Mouse (Mus musculus) E14TG2a.4 (cell line): ENCODE results near the gene Dpyd.

Source experiments
- H3K27me3 ChIP-seq: 2 replicates; pipeline ENCODE4 v1.6.1; 2014; ENCODE audit warnings: low read length, control low read depth; ENCODE audit not compliant: insufficient read depth
- H3K36me3 ChIP-seq: 2 replicates; pipeline ENCODE4 v1.6.1; 2014; ENCODE audit warnings: low read length, control low read depth; ENCODE audit not compliant: insufficient read depth
- H3K4me1 ChIP-seq: replicated peaks from 2 replicates; pipeline ENCODE4 v1.6.1; 2014; ENCODE audit warnings: low read depth, low read length, control low read depth
- H3K4me3 ChIP-seq: replicated peaks from 2 replicates; pipeline ENCODE4 v1.5.1; 2014; ENCODE audit warnings: mild to moderate bottlenecking, low read length
- H3K9me3 ChIP-seq: 2 replicates; pipeline ENCODE4 v1.6.1; 2014; ENCODE audit warnings: low read length, control low read depth
- CTCF ChIP-seq: conservative IDR thresholded peaks from 2 replicates; pipeline ENCODE4 v1.5.1; 2014; ENCODE audit warnings: low read length
- NANOG ChIP-seq: IDR thresholded peaks from 2 replicates; pipeline ENCODE4 v1.6.1; 2014; ENCODE audit warnings: borderline replicate concordance, low read length, mixed read lengths
- POU5F1 ChIP-seq: IDR thresholded peaks from 2 replicates; pipeline ENCODE4 v1.6.1; 2014; ENCODE audit warnings: low read length, borderline replicate concordance

Dpyd gene

GRCm38 (mm10) chr3:118561554-118562310 is at the start of gene Dpyd:
Gene Dpyd (plus strand): TSS chr3:118562129.
- peaks cover 13% of the 10 kb centered on the region for H3K27me3 ChIP-seq
- H3K4me3 ChIP-seq, result peak within 1 kb of the TSS; percentile 83
- no peaks in the 10 kb centered on the region for H3K36me3 ChIP-seq
- no peaks in the 10 kb centered on the region for H3K9me3 ChIP-seq
- no peaks in the 10 kb centered on the region for H3K4me1 ChIP-seq
- TF ChIP-seq CTCF, result no peak
- no peak for TF ChIP-seq POU5F1
- TF ChIP-seq NANOG, result no peak

GRCm38 (mm10) chr3:118537676-118538075 is 24.3 kb upstream of the Dpyd start:
- TF ChIP-seq POU5F1, result no peak
- no peak for TF ChIP-seq CTCF
- TF ChIP-seq NANOG, result no peak
- no peak overlapping the region for H3K4me3 ChIP-seq
- H3K27me3 ChIP-seq, result no peaks in the 10 kb centered on the region
- H3K9me3 ChIP-seq, result no peaks in the 10 kb centered on the region
- no peaks in the 10 kb centered on the region for H3K36me3 ChIP-seq
- H3K4me1 ChIP-seq, result no peaks in the 10 kb centered on the region

DNA sequence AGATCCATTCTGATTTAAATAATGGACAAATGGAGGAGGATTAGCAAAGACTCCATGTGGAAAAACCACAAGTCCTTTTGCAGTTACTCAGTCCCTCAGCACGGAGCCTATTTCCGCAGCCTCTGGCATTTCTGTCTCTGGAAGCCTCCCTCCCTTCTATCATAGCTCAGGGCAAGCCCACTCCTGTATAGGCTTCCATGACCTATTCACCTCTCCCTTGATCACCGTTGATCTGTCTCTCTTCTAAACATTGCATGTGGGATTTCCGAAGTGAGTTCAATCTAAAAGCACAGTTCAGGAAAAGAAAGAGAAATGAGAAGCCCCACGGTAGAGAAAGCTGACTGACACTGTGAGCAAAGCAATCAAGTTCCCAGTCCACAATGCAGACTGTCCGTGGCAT is 20.2 kb upstream of the Dpyd start:
- H3K27me3 ChIP-seq, result no peaks in the 10 kb centered on the region
- no peaks in the 10 kb centered on the region for H3K9me3 ChIP-seq
- H3K4me3 ChIP-seq, result no peak overlapping the region
- H3K36me3 ChIP-seq, result no peaks in the 10 kb centered on the region
- TF ChIP-seq CTCF (no peak), NANOG (no peak), POU5F1 (no peak)
- H3K4me1 ChIP-seq, result no peaks in the 10 kb centered on the region

DNA sequence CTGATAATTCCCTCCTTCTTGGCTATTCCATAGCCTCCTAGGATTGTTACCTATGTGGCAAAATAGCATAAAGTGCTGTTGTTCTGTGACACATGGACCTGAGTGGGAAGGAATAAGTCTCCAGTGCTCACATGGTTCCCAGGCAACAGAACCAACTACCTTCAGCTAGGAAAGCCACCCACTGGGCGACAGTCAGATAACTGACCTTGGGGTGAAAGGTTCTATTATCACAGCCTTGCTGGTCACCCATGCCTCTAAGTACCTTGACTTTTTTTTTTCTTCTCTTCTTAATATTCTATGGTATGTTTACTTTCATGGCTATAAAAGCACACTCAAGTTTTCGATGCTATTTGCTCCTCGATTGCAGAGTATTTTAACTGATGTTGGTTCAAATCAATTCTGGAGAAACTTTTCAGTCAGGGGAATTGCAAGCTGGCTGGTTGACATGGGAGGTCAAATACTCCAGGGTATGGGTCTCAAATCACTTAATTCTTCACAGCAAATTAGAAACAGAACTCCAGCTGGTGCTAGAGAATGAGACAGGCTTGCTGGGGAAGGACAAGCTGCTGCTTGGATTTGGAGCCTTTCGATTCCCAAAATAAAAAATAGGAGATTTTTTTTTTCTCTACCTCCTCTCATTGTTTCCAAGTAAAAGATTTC is 14.2 kb upstream of the Dpyd start:
- no peaks in the 10 kb centered on the region for H3K36me3 ChIP-seq
- no peak overlapping the region for H3K4me3 ChIP-seq
- no peaks in the 10 kb centered on the region for H3K9me3 ChIP-seq
- H3K27me3 ChIP-seq, result no peaks in the 10 kb centered on the region
- H3K4me1 ChIP-seq, result no peaks in the 10 kb centered on the region
- no peak for TF ChIP-seq NANOG
- TF ChIP-seq CTCF, result no peak
- TF ChIP-seq POU5F1, result no peak

DNA sequence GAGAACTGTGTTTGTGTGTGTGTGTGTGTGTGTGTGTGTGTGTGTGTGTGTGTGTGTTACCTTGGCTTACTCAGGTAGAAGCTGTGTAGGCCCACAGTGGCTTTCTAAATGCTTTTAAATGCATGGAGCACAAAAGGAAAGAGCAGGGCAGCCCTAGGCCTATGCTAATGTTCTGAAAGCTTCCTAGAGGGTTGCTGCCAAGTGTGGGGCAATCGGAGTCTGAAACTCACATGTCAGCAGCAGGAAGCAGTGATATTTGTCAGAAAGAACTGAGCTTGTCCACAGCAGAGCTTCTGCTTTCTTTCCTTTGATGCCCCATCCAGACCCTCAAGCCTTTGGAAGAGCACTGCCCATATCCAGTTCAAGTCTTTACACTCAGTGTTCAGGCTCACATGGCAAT is 4.3 kb upstream of the Dpyd start:
- Histone ChIP-seq H3K4me3 (no peak overlapping the region), H3K4me1 (no peaks in the 10 kb centered on the region), H3K27me3 (peaks cover 11% of the 10 kb centered on the region), H3K9me3 (no peaks in the 10 kb centered on the region), H3K36me3 (no peaks in the 10 kb centered on the region)
- no peak for TF ChIP-seq NANOG
- no peak for TF ChIP-seq POU5F1
- no peak for TF ChIP-seq CTCF

DNA sequence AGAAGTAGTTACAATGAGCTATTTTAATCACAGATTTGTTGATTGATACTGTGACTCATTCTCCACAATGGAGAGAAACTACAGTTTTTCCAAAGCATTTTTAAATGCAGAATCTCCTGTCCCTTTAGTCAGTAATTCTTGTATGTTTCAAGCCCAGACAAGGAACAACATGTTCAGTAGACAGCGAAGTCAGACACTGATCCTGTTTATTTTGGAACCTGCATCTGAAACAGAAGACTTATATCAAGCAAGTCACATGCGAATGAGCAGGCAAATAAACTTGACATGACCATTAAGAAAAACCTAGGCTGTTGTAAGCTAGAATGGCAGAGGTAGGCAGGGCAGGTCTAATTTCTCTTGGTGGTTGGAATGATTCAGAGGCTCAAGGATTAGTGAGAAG is 2.0 kb upstream of the Dpyd start:
- Histone ChIP-seq H3K9me3 (no peaks in the 10 kb centered on the region), H3K4me1 (no peaks in the 10 kb centered on the region), H3K4me3 (no peak overlapping the region), H3K36me3 (no peaks in the 10 kb centered on the region), H3K27me3 (peaks cover 13% of the 10 kb centered on the region)
- no peak for TF ChIP-seq POU5F1
- no peak for TF ChIP-seq NANOG
- TF ChIP-seq CTCF, result no peak

GRCm38 (mm10) chr3:118562311-118562671 is 362 bp downstream of the Dpyd start:
- TF ChIP-seq CTCF (no peak), NANOG (no peak), POU5F1 (no peak)
- H3K9me3 ChIP-seq, result no peaks in the 10 kb centered on the region
- no peaks in the 10 kb centered on the region for H3K36me3 ChIP-seq
- peak overlapping the region; percentile 83 for H3K4me3 ChIP-seq
- H3K27me3 ChIP-seq, result peaks cover 13% of the 10 kb centered on the region
- no peaks in the 10 kb centered on the region for H3K4me1 ChIP-seq

GRCm38 (mm10) chr3:118566779-118567178 is 4.8 kb downstream of the Dpyd start:
- no peaks in the 10 kb centered on the region for H3K4me1 ChIP-seq
- TF ChIP-seq CTCF, result no peak
- TF ChIP-seq NANOG, result no peak
- TF ChIP-seq POU5F1, result no peak
- H3K4me3 ChIP-seq, result no peak overlapping the region
- peaks cover 6% of the 10 kb centered on the region for H3K27me3 ChIP-seq
- H3K9me3 ChIP-seq, result no peaks in the 10 kb centered on the region
- no peaks in the 10 kb centered on the region for H3K36me3 ChIP-seq

- no peaks in the 10 kb centered on the region for H3K36me3 ChIP-seq
- H3K4me3 ChIP-seq, result no peak overlapping the region
- H3K4me1 ChIP-seq, result no peaks in the 10 kb centered on the region
- no peaks in the 10 kb centered on the region for H3K27me3 ChIP-seq
- H3K9me3 ChIP-seq, result no peaks in the 10 kb centered on the region
- TF ChIP-seq NANOG, result no peak
Measured at GRCm38 (mm10) chr3:118570197-118570596, 8.3 kb downstream of the Dpyd start.

DNA sequence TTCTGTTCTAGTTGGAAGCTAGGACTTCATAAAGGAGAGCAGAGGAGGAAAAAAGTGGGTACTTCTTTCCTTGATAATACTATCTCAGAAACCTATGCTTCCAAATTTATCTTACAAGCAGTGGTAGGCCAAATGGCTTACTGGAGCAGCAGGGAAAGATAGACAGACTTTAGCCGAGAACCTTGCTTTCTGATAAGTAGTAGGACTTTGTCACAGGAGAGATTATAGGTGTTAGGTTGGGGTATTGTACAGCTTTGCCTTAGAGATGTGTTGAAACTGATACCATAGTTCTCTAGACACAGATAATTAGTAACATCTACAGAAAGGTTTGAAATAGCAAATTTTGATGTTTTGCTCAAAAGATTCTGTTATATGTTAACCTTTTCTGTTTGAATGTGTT is 28.6 kb downstream of the Dpyd start:
- TF ChIP-seq CTCF, result no peak
- TF ChIP-seq POU5F1, result no peak
- TF ChIP-seq NANOG, result no peak

More for the DNA sequence above, 28.6 kb downstream of the Dpyd start:
- no peak overlapping the region for H3K4me3 ChIP-seq
- no peaks in the 10 kb centered on the region for H3K36me3 ChIP-seq
- peaks cover 13% of the 10 kb centered on the region for H3K9me3 ChIP-seq
- no peaks in the 10 kb centered on the region for H3K27me3 ChIP-seq
- no peaks in the 10 kb centered on the region for H3K4me1 ChIP-seq
